23 mouse cellular contexts compared by ENCODE assay signal in the genomic region with DNA sequence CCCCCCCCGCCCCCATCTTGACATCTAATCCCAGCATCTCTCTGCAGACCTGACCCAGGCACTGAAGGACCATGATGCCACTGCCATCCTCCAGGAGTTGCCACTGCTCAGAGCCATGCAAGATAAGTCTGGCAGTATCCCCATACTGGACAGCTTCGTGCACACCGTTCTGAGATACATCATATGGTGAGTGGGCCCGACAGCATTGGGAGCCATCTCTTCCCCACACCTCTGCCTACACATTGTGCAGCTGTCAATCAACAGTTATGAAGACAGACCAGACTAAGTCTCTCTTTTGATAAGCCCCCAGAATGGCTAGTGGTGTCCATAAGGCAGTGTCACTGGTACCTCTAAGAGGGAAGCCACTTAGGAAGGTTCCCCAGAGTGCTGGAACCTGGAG. TPM values are rescaled to one million over a fixed set of nuclear protein-coding genes. Genes with fewer than 3 reads are reported as not detected.
A peak's percentile ranks its signal among the peaks of the same experiment; 100 is the strongest.
DNase-seq lines count a peak whose midpoint lies in the region; ATAC-seq and TF ChIP-seq lines count a peak whose summit lies in the region.
"Had no signal": no experiment of that assay in that cellular context is flagged by ENCODE, and none has a peak within 500 bp of the region (broad histone marks: within the 10 kb centered on the region; RNA-seq: fewer than 3 reads in every experiment).

No protein-coding gene starts in this region.

- ATAC-seq in frontal cortex, adult (ENCODE audit: low TSS enrichment): peak; percentile 88; the same call in 1 of the 2 replicates
- ATAC-seq: forebrain, embryonic 13.5 days; forebrain, embryonic 15.5 days; forebrain, postnatal 0 days had no signal

- DNase-seq in frontal cortex, postnatal 25 days (ENCODE audit: low spot score in 2 of 2): no peak
- DNase-seq in left cerebral cortex, postnatal 14 days (ENCODE audit: low spot score in 2 of 2): peak; percentile 48 to 63
- no peak for DNase-seq in left cerebral cortex, adult 2 months (ENCODE audit: extremely low spot score in 1 of 2, low spot score in 2 of 2)
- DNase-seq in right cerebral cortex, adult 18-20 months: peak; percentile 21
- no peak for DNase-seq in right cerebral cortex, postnatal 4 days
- DNase-seq: adrenal gland, adult 2 months; adrenal gland, postnatal 10 days; adrenal gland, postnatal 25 days; B cell, adult 2 months; cerebellum, adult 11-12 months; cerebellum, adult 2 months; cerebellum, adult 9-10 months; cerebellum, postnatal 10 days; cerebellum, postnatal 25 days; forebrain, postnatal 0 days had no signal

- no peak overlapping the region for H3K27ac ChIP-seq in left cerebral cortex, adult 2 months
- H3K27ac ChIP-seq: embryonic facial prominence, embryonic 10.5 days; embryonic facial prominence, embryonic 12.5 days; forebrain, embryonic 13.5 days; forebrain, embryonic 15.5 days had no signal

- intact Hi-C loops in left cerebral cortex, postnatal 14 days (cut with DNase I): no loop called here
- intact Hi-C loops in left cerebral cortex, adult 2 months (cut with DNase I): no loop called here

- TF ChIP-seq CTCF in left cerebral cortex, adult 2 months (IDR thresholded peaks at IDR 0.05): no peak

- no peak overlapping the region for H3K4me3 ChIP-seq in left cerebral cortex, adult 2 months
- H3K4me3 ChIP-seq: embryonic facial prominence, embryonic 10.5 days; embryonic facial prominence, embryonic 12.5 days; forebrain, embryonic 13.5 days; forebrain, embryonic 15.5 days had no signal

RNA-seq across cellular contexts. Expression of a gene that starts 14.0 kb away (rescaled TPM):
- total RNA-seq in left cerebral cortex, postnatal 14 days (2021): under 1 TPM; 0.27 to 0.37 TPM
- under 1 TPM in 1 of 2 experiments, not detected in 1; 0.50 TPM for total RNA-seq in left cerebral cortex, adult 2 months (2021)
- total RNA-seq: adrenal gland, postnatal 10 days; adrenal gland, postnatal 25 days; MEL had no signal

RNA-seq across cellular contexts. Expression of a gene that starts 18.9 kb away (rescaled TPM):
- total RNA-seq in left cerebral cortex, postnatal 14 days (2021): not detected
- not detected for total RNA-seq in left cerebral cortex, adult 2 months (2021)
- total RNA-seq: adrenal gland, postnatal 25 days; adrenal gland, postnatal 4 days; MEL had no signal

RNA-seq across cellular contexts. Expression of a gene that starts 42.2 kb away (rescaled TPM):
- total RNA-seq in left cerebral cortex, postnatal 14 days (2021): not detected
- total RNA-seq in left cerebral cortex, adult 2 months (2021): not detected
- total RNA-seq: adrenal gland, adult 2 months; adrenal gland, postnatal 10 days; adrenal gland, postnatal 25 days; adrenal gland, postnatal 4 days; ES-E14; forebrain, postnatal 0 days; MEL had no signal

RNA-seq across cellular contexts. Expression of a gene that starts 53.0 kb away (rescaled TPM):
- total RNA-seq in left cerebral cortex, postnatal 14 days (2021): not detected
- total RNA-seq in left cerebral cortex, adult 2 months (2021): not detected
- total RNA-seq: adrenal gland, adult 2 months; adrenal gland, postnatal 10 days; adrenal gland, postnatal 25 days; adrenal gland, postnatal 4 days; ES-E14; forebrain, postnatal 0 days; MEL had no signal

Comparison
In these comparisons a context has a peak if more than half of its experiments do, and no peak if none do; other contexts are left out.
1. DNase-seq: peak in left cerebral cortex, postnatal 14 days (2 of 2) and right cerebral cortex, adult 18-20 months (single experiment); none in frontal cortex, postnatal 25 days (0 of 2), left cerebral cortex, adult 2 months (0 of 2) and right cerebral cortex, postnatal 4 days (single experiment).